Mouse (Mus musculus): Measurements from ENCODE around the gene Dnm2.
"Not testable (repeated sequence)": the region's sequence is repeated elsewhere in the genome, so short reads cannot be mapped to it uniquely, and the experiment has no call there.

Dnm2 gene

DNA sequence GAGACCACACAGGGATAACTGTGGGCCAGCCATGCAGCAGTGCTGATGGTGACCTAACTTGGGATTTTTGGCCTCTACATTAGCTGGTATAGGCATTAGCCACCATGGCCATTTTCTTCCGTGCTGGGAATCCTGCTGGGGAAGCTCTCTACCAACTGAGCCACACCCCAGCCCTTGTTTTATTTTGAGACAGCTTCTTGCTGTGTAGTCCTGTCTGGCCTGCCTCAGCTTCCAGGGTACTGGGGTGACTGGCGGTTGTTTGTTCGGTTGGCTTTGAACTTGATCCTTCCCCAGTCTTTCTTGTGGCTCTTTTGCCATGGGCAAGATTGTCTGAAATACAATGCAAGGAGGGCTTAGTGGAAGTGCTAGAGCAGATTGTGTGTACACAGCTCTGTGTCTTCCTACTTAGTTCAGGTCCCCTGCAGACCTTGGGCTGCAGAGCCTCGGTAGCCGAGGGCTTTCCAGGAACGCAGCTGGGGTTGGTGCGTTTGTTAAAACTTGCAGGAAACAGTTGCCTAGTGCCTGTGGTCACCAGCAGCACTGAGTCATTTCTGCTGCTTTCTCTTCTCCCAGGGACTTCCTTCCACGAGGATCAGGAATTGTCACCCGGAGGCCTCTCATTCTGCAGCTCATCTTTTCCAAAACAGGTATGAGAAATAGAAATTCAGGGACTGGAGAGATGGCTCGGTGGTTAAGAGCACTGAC lies 32.4 kb downstream of the Dnm2 start:
- DNase-seq, result no peak

GRCm38 (mm10) chr9:21458821-21459220 lies 34.1 kb downstream of the Dnm2 start:
- DNase-seq, result peak in 1 of 2 experiments; percentile 36

- DNase-seq, result peak; percentile 25 to 69
Measured at GRCm38 (mm10) chr9:21460400-21460940, 35.8 kb downstream of the Dnm2 start.

DNA sequence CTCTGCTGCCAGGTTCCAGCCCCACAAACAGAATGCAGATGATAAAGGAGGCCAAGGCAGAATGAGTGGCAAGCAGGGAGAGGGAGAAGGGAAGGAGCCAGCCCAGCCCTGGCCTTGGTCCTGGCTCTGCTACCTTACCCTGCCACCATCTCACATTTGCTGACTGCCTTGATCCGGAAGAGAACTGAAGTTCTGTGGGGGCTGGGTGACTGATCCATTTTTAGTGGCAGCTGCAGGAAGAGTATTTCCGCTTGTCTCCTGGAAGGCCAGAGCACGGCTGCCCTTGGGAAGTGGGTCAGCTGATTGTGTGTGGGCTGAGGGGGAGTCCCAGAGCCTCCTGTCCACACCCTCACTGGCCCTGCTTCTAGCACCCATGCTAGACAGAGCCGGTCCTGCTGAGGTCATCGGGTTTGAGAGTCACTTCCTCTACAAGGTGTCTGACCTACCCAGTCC lies 38.5 kb downstream of the Dnm2 start:
- peak; percentile 73 to 91 for DNase-seq

GRCm38 (mm10) chr9:21463766-21464564 lies 39.3 kb downstream of the Dnm2 start:
- DNase-seq, result peak in 1 of 2 experiments; percentile 61

DNA sequence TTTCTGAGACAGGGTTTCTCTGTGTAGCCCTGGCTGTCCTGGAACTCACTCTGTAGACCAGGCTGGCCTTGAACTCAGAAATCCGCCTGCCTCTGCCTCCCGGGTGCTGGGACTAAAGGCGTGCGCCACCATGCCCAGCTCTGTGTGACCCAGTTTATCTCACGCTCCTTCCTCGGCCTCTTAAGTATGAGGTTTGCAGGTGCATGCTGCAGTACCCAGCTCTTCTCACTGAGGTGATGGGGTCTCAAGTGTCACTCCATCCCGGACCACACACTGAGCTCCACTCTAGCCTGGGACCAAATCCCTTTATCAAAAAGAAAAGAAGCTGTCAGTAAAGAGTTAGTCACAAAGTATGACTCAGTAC lies 39.8 kb downstream of the Dnm2 start:
- DNase-seq, result not testable (repeated sequence)

DNA sequence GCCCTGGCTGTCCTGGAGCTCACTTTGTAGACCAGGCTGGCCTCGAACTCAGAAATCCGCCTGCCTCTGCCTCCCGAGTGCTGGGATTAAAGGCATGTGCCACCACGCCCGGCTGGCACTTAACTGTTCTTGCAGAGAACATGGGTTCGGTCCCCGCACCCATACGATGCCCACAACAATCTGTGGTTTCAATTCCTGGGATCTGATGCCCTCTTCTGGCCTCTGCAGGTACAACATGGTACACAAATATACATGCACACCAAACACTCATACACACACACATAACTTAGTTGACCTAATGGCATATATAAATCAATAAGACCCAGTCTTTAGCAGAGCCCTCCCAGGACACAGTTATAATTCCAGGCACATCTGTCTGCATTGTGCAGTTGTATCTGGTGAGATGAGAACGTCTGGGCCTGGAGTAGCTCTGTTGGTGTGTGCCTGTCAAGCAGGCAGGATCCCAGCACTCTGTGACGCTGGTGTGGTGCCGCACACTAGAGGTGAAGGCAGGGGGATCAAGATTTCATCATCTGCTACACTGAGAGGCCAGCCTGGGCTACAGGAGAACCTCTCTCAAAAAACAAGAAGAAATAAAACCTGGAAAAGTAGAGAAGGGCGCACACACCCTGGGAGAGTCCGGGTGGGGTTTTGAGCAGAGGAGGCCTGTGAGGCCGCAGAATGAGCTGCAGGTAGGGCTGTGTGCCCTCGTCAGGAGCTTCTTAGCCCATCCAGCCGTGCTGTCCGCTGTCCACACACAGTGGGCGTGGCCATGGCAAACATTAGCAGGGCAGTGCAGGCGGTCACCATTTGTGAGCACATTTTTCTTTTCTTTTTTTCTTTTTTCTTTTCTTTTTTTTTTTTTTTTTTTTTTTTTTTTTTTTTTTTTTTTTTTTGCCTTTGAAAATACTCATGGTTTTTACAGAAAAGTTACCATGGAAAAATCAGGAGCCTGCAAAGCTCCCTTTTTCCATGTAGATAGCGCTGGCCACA lies 44.6 kb downstream of the Dnm2 start:
- DNase-seq, result peak; percentile 52 to 80

- DNase-seq, result no peak
Measured at GRCm38 (mm10) chr9:21472913-21473312, 48.2 kb downstream of the Dnm2 start.

- DNase-seq, result no peak
Measured at GRCm38 (mm10) chr9:21477707-21478106, 53.0 kb downstream of the Dnm2 start.

DNA sequence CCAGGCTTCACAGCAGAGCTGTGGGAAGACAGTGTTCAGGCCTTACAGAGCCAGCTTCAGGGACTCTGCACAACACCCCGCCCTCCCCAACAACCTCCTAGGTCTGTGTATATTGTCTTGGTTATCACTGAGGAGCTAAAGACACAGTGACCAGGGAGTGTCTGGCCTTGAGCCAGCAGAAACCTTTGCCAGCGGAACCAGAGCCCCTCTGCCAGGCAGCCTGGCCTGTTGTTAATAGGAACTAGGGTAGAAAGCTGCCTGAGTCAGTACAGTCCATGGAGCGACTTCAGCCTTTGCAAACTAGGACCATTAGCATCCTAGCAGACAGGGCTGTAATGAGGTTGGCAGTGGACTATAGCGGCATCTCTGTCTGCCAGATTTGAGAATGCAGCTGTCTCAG lies 59.4 kb downstream of the Dnm2 start:
- DNase-seq, result no peak

DNA sequence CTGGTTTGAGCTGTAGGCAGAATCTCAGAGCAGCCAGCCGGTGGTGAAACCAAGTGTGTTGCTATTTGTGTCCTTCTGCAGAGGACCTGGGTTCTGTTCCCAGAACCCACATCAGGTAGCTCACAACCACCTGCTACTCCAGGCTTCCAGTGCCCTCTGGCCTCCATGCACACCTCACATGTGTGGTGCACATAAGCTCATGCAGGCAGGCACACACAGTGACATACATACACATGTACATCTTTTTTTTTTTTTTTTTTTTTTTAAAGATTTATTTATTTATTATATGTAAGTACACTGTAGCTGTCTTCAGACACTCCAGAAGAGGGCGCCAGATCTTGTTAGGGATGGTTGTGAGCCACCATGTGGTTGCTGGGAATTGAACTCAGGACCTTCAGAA lies 63.5 kb downstream of the Dnm2 start:
- not testable (repeated sequence) for DNase-seq

- no peak for DNase-seq
Measured at GRCm38 (mm10) chr9:21490696-21491095, 66.0 kb downstream of the Dnm2 start.

- no peak for DNase-seq
Measured at GRCm38 (mm10) chr9:21493907-21494306, 69.2 kb downstream of the Dnm2 start.

GRCm38 (mm10) chr9:21494726-21495125 lies 70.0 kb downstream of the Dnm2 start:
- DNase-seq, result no peak

GRCm38 (mm10) chr9:21496308-21497049 lies 71.8 kb downstream of the Dnm2 start:
- no peak for DNase-seq

DNA sequence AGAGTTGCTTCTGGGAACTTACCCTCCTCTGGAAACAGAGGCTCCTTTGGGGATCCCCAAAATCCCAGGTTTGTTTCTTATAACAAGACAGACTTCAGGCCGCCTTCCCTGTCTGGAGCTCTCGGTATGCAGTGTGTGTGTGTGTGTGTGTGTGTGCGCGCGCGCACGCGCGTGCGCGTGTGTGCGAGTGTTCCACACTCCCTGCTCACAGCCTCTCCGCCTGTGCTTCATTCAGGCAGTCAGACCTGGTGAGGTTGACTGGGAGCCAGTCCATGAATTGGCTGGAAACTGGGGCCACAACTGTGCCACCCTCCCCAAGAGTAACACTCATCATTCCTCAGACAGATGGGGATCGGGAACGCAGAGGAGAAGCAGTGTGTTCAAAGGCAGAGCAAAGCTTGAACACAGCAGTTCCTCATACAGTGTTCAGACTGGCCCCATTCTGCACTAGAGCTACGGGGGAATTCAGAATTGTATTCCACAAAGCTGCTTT lies 72.4 kb downstream of the Dnm2 start:
- no peak for DNase-seq

DNA sequence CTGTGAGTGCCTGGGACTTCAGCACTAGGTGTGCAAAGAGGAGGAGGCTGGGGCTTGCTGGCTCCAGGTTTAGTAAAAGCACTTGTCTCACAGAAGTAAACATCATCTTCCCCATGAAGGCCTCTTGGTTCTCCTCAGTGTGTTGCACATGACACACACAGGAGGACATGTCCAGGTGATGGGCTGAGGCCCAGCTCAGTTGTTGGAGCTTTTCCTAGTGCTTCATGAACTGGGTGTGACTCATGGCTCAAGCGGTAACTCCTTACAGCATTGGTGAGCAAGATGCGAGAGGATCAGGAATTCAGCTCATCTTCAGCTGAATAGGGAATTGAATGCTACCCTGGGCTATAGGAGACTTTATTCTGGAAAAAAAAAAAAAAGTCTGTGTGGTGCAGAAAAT lies 73.0 kb downstream of the Dnm2 start:
- DNase-seq, result no peak

GRCm38 (mm10) chr9:21498284-21498902 lies 73.7 kb downstream of the Dnm2 start:
- DNase-seq, result no peak

DNA sequence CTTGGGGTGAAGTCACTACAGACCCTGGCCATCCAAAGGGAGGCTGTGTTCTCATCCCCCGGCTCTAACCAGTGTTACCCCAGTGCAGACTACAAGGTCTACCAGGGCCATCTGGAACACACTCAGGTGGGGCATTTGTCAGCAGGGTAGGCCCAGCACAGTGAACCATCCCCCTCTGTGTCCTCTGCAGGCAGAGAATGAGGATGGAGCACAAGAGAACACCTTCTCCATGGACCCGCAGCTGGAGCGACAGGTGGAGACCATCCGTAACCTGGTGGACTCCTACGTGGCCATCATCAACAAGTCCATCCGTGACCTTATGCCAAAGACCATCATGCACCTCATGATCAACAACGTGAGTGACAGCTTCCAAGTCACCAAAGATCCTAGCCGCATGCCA lies 78.6 kb downstream of the Dnm2 start:
- no peak for DNase-seq

DNA sequence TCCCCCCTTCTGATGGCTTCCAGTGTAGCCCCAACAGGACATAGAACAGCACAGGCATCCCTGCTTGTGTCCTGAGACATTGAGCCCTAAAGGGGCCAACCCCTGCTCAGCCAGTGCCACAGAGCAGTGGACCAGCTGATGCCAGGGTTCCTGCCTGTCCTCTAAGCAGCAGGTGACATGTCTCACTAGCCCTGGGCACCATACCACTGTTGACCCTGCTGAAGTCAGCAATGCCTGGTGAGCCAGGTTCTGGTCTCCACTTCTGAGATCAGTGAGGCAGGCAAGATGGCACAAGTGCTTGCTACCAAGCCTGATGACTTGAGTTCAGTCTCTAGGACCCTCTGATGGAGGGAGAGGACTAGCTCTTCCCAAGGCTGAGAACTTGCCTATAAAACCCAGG lies 81.1 kb downstream of the Dnm2 start:
- DNase-seq, result no peak

DNA sequence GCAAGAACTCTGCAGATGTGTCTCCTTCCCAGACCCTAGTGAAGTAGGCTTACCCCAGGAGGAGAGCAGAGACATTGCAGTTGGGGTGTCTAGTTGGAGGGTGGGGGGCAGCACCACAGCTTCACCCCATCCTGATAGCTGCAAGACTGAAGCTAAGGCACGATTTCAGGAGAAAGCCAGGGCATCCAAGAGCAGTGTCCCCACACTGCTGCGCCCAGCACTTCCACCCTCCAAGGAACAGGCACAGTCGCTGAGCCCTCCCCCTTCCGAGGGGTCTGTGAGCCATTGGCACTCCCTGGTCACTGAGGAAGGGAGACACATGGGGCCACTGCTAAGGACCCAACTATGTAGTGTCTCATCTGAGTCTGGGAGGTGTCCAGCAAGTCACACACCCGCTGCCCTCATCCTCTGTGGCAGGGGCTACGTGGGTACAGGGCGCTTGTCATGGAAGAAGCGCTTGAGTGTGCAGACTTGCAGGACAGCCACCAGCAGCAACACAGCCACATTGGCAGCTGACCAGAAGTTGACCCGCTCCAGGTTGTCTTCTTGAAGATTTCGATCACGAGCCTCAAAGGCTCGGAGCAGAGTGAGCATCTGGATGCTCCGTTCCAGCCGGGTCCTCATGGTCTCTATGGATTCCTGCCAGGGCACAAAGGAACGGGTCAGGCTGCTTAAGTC lies 83.2 kb downstream of the Dnm2 start:
- peak in 1 of 2 experiments; percentile 53 for DNase-seq

Data from kidney, postnatal 25 days (tissue).